Mouse (Mus musculus): ENCODE data around the gene Sult1c2.
"Not testable (repeated sequence)": the region's sequence is repeated elsewhere in the genome, so short reads cannot be mapped to it uniquely, and the experiment has no call there.

Gene Sult1c2

DNA sequence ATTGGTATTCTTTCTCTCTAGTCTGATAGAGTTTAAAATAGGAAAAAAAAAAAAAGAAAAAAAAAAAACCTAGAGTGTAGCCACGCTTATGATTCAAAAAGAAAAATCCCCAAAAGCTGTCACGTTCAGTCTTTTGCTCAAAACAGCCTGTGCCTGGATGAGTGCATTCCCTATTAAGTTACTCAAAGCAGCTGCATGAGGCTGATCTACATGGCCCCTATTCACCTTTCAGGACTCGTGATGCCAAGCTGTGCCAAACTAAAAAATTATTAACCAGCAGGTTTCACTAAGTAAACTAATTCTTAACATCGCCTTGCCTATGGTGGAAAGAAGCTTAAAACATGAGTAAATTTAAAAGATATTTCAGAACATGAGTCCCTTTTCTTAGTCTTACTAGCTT lies at the start of gene Sult1c2:
TSS of gene Sult1c2 (minus strand) at position 134 of the 400 bp plus-strand sequence.
- no peak for DNase-seq (ENCODE audit: low read depth, low spot score)

DNA sequence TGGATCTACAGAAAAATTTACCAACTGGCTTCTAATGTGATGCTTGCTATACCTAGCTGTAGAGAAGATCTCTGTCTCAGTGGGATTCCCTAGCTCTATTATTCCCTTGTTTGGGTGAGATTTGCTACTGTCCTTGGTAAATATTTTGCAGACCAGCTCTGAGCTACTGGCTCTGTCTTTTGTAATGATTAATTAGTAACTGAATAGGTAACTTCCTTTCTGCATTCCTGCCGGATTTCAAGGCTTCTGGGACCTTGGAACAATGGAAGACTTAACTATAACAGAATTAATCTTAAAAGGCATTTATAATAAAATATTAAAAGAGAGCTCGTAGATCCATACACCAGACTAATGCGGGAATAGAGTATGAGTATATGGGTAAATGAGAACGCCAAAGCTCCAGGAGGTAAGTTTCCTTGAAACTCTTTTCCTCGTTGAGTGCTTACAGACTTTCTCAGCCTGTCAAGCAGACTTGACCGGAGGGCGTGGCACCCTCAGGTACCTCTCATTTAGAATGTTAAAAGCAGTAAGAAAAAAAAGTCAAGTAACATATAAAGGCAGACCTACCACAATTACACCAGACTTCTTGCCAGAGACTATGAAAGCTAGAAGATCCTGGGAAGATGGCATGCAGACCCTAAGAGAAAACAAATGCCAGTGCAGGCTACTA lies 33.0 kb upstream of the Sult1c2 start:
- DNase-seq (ENCODE audit: low read depth, low spot score), result not testable (repeated sequence)

DNA sequence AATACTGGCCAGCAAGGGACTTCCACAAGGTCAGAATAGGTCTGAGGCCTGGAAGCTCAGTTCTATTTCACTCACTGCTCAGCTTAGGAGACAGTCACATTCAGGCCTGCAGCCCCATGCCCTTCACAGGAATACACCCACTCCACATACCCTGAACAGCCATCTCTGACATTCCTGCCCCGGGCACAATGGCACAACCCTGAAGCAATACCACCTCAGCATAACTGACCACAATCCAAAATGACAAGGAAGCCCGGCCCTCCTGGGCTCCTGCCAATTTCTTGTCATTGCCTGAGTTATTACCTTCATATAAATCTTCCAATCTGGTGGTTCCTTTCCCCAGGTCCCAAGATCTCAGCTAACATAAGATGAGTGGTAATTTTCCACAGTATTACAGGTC lies 28.3 kb upstream of the Sult1c2 start:
- DNase-seq (ENCODE audit: low read depth, low spot score), result no peak

DNA sequence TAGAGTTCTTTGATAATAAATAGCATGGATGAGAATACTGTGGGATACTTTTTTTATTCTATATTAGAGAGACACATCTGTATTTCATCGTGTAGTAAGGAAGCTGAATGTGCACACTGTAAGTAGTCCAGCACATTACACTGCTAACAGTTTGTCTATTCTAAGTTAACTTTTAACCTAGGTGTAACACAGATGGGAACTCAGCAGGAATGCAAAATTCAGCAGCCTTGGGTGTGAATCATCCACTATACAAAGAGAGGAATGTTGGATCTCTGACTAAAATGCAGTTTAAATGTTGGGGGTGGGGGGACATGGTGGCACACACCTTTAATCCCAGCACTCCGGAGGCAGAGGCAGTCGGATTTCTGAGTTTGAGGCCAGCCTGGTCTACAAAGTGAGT lies 26.1 kb upstream of the Sult1c2 start:
- DNase-seq (ENCODE audit: low read depth, low spot score), result no peak

DNA sequence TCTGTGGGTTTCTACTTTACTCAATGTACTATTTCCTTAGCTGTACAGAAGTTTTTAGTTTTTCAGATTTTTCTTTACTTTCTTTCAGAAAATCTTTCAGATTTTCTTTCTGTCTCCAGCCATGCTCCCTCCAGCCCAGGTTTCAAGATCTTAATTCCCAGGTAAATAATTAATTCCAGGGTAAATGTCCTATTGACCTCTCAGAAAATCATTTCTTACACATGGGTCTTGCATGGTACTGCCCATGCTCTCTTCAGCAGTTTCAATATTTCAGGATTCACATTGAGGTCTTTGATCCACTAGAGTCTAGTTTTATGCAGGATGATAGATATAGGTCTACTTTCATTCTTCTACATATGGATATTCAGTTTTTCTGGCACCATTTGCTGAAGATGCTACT lies 23.8 kb upstream of the Sult1c2 start:
- DNase-seq (ENCODE audit: low read depth, low spot score), result no peak

DNA sequence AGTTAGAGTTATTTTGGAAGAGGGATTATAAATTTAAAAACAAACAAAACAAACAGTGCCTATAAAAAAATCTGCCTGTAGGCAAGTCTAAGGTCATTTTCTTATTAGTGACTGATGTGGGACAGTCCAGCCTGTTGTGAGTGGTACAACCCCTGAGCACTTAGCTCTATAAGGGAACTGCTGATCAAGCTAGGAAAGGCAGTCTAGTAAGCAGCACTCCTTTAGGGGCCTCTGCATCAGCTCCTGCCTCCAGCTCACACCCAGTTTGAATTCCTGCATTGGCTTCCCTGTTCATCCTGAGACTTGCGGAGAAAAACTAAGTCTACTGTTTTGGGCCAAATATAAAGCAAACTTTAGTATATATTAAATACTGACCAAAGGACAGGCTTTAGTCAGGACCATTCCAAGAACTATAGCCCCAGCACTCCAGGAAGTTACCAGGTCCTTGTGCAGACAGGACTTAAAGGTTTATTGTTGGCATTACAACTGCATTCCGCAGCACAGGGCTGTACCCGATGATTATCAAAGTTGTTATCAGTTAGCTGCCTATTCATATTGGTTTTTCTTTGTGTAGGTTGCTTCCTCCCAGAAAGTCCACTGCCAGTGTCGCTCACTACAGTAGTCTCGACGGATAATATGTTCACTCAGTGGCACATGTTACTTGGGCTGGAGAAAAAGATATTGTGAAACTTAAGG lies 19.3 kb upstream of the Sult1c2 start:
- no peak for DNase-seq (ENCODE audit: low read depth, low spot score)

DNA sequence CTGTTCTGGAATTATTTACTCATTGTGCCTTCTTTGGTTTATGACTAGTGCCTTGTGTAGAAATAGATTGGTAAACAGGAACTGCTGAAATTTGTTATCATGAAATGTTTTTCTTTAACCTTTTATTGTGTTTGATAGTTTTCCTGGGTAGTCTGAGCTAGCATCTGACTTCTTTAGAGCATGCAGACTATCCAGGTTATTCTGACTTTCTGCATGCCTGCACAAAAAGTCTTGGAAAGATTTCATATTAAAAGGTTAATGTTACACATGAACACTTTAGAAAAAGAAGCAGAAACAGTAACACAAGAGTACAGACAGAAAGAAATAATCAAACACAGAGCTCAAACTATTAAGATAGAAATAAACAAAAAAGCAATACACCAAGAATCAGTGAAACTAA lies 14.4 kb upstream of the Sult1c2 start:
- no peak for DNase-seq (ENCODE audit: low read depth, low spot score)

DNA sequence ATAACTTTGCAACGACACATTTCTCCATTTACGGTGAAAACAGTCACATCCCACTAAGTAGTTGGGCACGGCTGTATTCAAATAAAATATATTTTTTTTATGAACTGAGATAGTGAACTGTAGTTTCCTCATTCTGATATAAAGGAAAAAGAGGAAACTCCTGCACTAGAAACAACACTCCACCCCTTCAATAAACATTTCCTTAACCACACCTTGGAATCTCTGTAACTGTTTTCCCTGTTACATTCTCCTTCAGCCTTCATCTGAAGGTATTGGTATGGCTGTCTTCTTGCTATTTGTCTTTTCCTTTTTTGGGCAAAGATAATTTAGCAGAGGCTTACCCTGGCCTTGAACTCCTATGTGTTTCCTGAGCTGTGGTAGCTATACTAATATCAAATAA lies 8.9 kb upstream of the Sult1c2 start:
- no peak for DNase-seq (ENCODE audit: low read depth, low spot score)

DNA sequence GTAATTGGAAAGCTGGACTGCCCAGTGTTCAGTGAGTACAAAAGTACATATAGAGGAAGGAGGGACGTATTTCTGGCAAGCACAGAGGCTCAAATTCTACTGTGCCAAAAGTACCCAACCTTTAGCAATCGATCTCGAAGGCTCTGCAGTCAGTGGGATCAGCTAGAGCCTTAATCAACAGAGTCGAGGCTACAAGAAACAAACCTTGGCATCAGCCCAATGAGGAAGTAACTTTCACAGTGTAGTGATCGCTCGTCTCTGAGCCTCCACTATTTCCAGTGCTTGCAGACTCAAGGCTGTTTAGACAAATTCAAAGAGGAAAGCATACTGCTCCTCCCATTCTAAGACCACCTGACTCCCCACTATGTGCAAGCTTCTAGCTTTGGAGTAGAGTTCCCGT lies 343 bp downstream of the Sult1c2 start:
- DNase-seq (ENCODE audit: low read depth, low spot score), result no peak

DNA sequence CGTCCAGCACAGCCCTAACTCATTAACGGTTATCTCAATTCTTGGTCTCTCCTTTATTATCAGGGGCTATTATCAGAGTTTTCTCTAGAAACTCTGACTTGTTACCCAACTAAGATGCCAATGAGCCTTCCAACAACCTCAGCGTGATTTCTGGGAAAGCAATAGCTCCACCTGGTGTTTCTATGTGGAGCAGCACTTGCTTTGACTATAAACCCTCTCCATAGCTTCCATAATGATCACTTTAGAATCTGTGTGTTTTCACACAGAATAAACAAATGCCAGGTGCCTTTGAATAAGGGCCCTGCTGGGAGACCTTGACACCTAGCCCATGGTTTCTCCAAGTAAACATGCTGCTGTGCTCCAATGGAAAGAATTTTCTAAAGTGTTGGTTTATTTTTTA lies 12.8 kb downstream of the Sult1c2 start:
- peak; percentile 1 for DNase-seq (ENCODE audit: low read depth, low spot score)

DNA sequence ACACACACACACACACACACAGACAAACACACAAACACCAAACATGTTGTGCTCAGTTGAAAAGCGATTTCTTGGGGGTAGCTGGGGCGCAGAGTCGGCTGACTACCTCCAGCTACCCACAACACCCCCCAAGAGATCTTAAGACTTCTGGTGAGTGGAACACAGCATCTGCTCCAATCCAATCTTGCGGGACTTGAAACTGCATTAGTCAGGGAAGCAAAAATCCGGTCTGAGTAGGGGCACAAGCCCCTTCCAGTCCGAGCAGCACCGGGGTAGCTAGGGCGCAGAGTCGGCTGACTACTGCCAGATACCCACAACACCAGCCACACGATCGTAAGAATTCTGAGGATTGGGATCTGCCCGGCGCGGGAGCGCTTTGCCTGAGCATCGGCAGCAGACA lies 42.2 kb downstream of the Sult1c2 start:
- DNase-seq (ENCODE audit: low read depth, low spot score), result not testable (repeated sequence)

DNA sequence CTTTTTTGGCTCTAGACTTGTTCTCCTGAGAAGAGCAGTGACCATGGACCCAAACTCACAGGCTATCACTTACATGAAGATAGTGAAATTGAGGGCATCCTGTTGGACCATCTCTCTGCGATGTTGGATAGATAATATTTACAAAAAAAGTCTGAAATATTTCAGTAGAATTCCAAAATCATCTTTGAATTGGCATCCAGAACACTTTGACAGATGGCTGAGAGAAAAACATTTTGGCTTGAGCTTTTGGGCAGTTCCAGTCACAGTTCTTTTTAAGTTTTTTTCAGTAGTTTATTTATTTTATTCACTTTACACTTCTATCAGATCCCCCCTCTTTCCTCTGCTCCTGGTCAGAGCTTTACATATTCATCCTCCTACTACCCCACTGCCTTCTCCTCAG lies 62.8 kb downstream of the Sult1c2 start:
- DNase-seq (ENCODE audit: low read depth, low spot score), result peak; percentile 0
